Mouse (Mus musculus) embryonic fibroblast, embryonic 13.5 days (primary cell): ENCODE results near the gene Pold2.

Experiments
- CTCF ChIP-seq: IDR thresholded peaks from 2 replicates; pipeline ENCODE4 v1.5.1; 2011; ENCODE audit warnings: mild to moderate bottlenecking, control low read depth, low read length, moderate library complexity, borderline replicate concordance; ENCODE audit not compliant: insufficient read depth
- POLR2A ChIP-seq: IDR thresholded peaks from 2 replicates; pipeline ENCODE4 v1.6.1; 2011; ENCODE audit warnings: low read depth, mild to moderate bottlenecking, control low read depth, low read length, moderate library complexity

GRCm38 (mm10) chr11:5873192-5873591 lies 4.9 kb downstream of the Pold2 start:
- peak; percentile 35; the same call in 1 of the 2 replicates for TF ChIP-seq POLR2A
- no peak for TF ChIP-seq CTCF
